Comparison of ENCODE assay signal across 9 mouse cellular contexts in genomic region chr5:110639459-110639858, GRCm38 (mm10). TPM values are rescaled to one million over a fixed set of nuclear protein-coding genes. Genes with fewer than 3 reads are reported as not detected.
A peak's percentile ranks its signal among the peaks of the same experiment; 100 is the strongest.
DNase-seq lines count a peak whose midpoint lies in the region; ATAC-seq and TF ChIP-seq lines count a peak whose summit lies in the region.
"Had no signal": no experiment of that assay in that cellular context is flagged by ENCODE, and none has a peak within 500 bp of the region (broad histone marks: within the 10 kb centered on the region; RNA-seq: fewer than 3 reads in every experiment).

No protein-coding gene starts in this region.

- 25% methylated on average over 12 of the region's 12 CpGs for WGBS in embryonic facial prominence, embryonic 10.5 days
- 19% methylated on average over 12 of the region's 12 CpGs for WGBS in heart, embryonic 13.5 days
- WGBS in liver, embryonic 12.5 days (ENCODE audit: insufficient replicate concordance) = 20% methylated on average over 12 of the region's 12 CpGs
- 26% methylated on average over 12 of the region's 12 CpGs for WGBS in neural tube, embryonic 11.5 days
- WGBS in stomach, embryonic 16.5 days = 24% methylated on average over 12 of the region's 12 CpGs

- ATAC-seq in heart, embryonic 13.5 days (ENCODE audit: extremely low read depth, insufficient number of reproducible peaks, low FRiP score, low TSS enrichment) = no peak
- no peak for ATAC-seq in liver, embryonic 12.5 days
- no peak for ATAC-seq in neural tube, embryonic 11.5 days (ENCODE audit: insufficient read depth, low FRiP score, low TSS enrichment)
- no peak for ATAC-seq in stomach, embryonic 16.5 days (ENCODE audit: insufficient read depth, low FRiP score)

- peak; percentile 63 for DNase-seq in adrenal gland, adult 2 months
- peak; percentile 71 for DNase-seq in embryonic facial prominence, embryonic 10.5 days (ENCODE audit: low spot score)
- peak; percentile 70 to 80 for DNase-seq in kidney, postnatal 25 days
- DNase-seq in neural tube, embryonic 11.5 days (ENCODE audit: low spot score) = peak; percentile 69

- no peaks in the 10 kb centered on the region for H3K36me3 ChIP-seq in C2C12 (ENCODE audit: control insufficient read depth, insufficient read depth)
- 0 out of 2 replicates have a peak, but pooled peaks cover 2% of the 10 kb centered on the region for H3K36me3 ChIP-seq in embryonic facial prominence, embryonic 10.5 days (replicated peaks)
- no peaks in the 10 kb centered on the region for H3K36me3 ChIP-seq in heart, embryonic 13.5 days
- H3K36me3 ChIP-seq in liver, embryonic 12.5 days = peaks cover 2% of the 10 kb centered on the region; the same call in 1 of the 2 replicates
- no peaks in the 10 kb centered on the region for H3K36me3 ChIP-seq in neural tube, embryonic 11.5 days (ENCODE audit: control insufficient read depth, insufficient read depth, low read length)
- no peaks in the 10 kb centered on the region for H3K36me3 ChIP-seq in stomach, embryonic 16.5 days (ENCODE audit: control insufficient read depth, insufficient read depth, low read length)

- H3K27ac ChIP-seq in embryonic facial prominence, embryonic 10.5 days (replicated peaks) = peak overlapping the region; percentile 67; the same call in 1 of the 2 replicates
- no peak overlapping the region for H3K27ac ChIP-seq in heart, embryonic 13.5 days (replicated peaks)
- H3K27ac ChIP-seq in liver, embryonic 12.5 days = no peak overlapping the region
- no peak overlapping the region for H3K27ac ChIP-seq in neural tube, embryonic 11.5 days (ENCODE audit: low read depth, low read length)
- H3K27ac ChIP-seq in stomach, embryonic 16.5 days (ENCODE audit: low read length) = no peak overlapping the region
- H3K27ac ChIP-seq: macrophage had no signal

- H3K27me3 ChIP-seq in C2C12 (ENCODE audit: control insufficient read depth, insufficient read depth, insufficient read length) = no peaks in the 10 kb centered on the region
- H3K27me3 ChIP-seq in embryonic facial prominence, embryonic 10.5 days (replicated peaks; ENCODE audit: low read depth, poor library complexity, severe bottlenecking) = no peaks in the 10 kb centered on the region; the same call in 1 of the 2 replicates
- H3K27me3 ChIP-seq in heart, embryonic 13.5 days (replicated peaks) = peaks cover 17% of the 10 kb centered on the region
- H3K27me3 ChIP-seq in liver, embryonic 12.5 days (replicated peaks) = 0 out of 2 replicates have a peak, but pooled peaks cover 11% of the 10 kb centered on the region
- no peaks in the 10 kb centered on the region for H3K27me3 ChIP-seq in neural tube, embryonic 11.5 days (ENCODE audit: control insufficient read depth, insufficient read depth, low read length)
- H3K27me3 ChIP-seq in stomach, embryonic 16.5 days (ENCODE audit: control insufficient read depth, insufficient read depth, low read length) = no peaks in the 10 kb centered on the region

- no peaks in the 10 kb centered on the region for H3K9me3 ChIP-seq in embryonic facial prominence, embryonic 10.5 days
- 0 out of 2 replicates have a peak, but pooled peaks cover 2% of the 10 kb centered on the region for H3K9me3 ChIP-seq in heart, embryonic 13.5 days
- H3K9me3 ChIP-seq in liver, embryonic 12.5 days (replicated peaks) = peaks cover 9% of the 10 kb centered on the region
- H3K9me3 ChIP-seq in neural tube, embryonic 11.5 days (ENCODE audit: control insufficient read depth, low read length) = no peaks in the 10 kb centered on the region
- H3K9me3 ChIP-seq in stomach, embryonic 16.5 days (replicated peaks; ENCODE audit: control insufficient read depth, low read length) = no peaks in the 10 kb centered on the region

- H3K4me1 ChIP-seq in embryonic facial prominence, embryonic 10.5 days = peaks cover 5% of the 10 kb centered on the region; the same call in 1 of the 2 replicates
- H3K4me1 ChIP-seq in heart, embryonic 13.5 days = peaks cover 2% of the 10 kb centered on the region; the same call in 1 of the 2 replicates
- peaks cover 5% of the 10 kb centered on the region; the same call in 1 of the 2 replicates for H3K4me1 ChIP-seq in liver, embryonic 12.5 days
- no peaks in the 10 kb centered on the region for H3K4me1 ChIP-seq in neural tube, embryonic 11.5 days (ENCODE audit: control insufficient read depth, insufficient read depth, low read length)
- H3K4me1 ChIP-seq in stomach, embryonic 16.5 days (ENCODE audit: control insufficient read depth, insufficient read depth, low read length) = no peaks in the 10 kb centered on the region

- no peak overlapping the region for H3K4me3 ChIP-seq in C2C12 (ENCODE audit: insufficient read depth, poor library complexity, severe bottlenecking)
- peak overlapping the region; percentile 38 for H3K4me3 ChIP-seq in embryonic facial prominence, embryonic 10.5 days
- peak overlapping the region; percentile 37 for H3K4me3 ChIP-seq in heart, embryonic 13.5 days
- H3K4me3 ChIP-seq in liver, embryonic 12.5 days = no peak overlapping the region
- H3K4me3 ChIP-seq in neural tube, embryonic 11.5 days (ENCODE audit: low read depth, low read length) = no peak overlapping the region
- H3K4me3 ChIP-seq in stomach, embryonic 16.5 days (replicated peaks; ENCODE audit: low read length) = no peak overlapping the region

- no peaks in the 10 kb centered on the region for H3K79me2 ChIP-seq in C2C12 (ENCODE audit: control insufficient read depth, insufficient read depth)

- peak overlapping the region; percentile 68 for H3K9ac ChIP-seq in heart, embryonic 13.5 days
- H3K9ac ChIP-seq in liver, embryonic 12.5 days = no peak overlapping the region
- H3K9ac ChIP-seq in neural tube, embryonic 11.5 days (ENCODE audit: low read length) = no peak overlapping the region
- peak overlapping the region; percentile 59; the same call in 1 of the 2 replicates for H3K9ac ChIP-seq in stomach, embryonic 16.5 days (ENCODE audit: low read length)

- H3ac ChIP-seq in C2C12 (ENCODE audit: control insufficient read depth, insufficient read length, low read depth) = peak overlapping the region; percentile 52

- H3K4me2 ChIP-seq in heart, embryonic 13.5 days = peak overlapping the region; percentile 60
- H3K4me2 ChIP-seq in liver, embryonic 12.5 days = peak overlapping the region; percentile 52
- no peak overlapping the region for H3K4me2 ChIP-seq in neural tube, embryonic 11.5 days (ENCODE audit: low read depth)
- peak overlapping the region; percentile 47 for H3K4me2 ChIP-seq in stomach, embryonic 16.5 days (ENCODE audit: low read depth, low read length)

- TF ChIP-seq CTCF in C2C12 (IDR thresholded peaks at IDR 0.05; ENCODE audit: control insufficient read depth, insufficient read depth, insufficient read length) = no peak

- no peaks in the 10 kb centered on the region for H3K79me3 ChIP-seq in C2C12 (ENCODE audit: low read depth)

TF ChIP-seq in C2C12, 6 proteins besides CTCF, POLR2A, EP300 and RAD21:
- TF ChIP-seq USF1 (IDR thresholded peaks at IDR 0.05; ENCODE audit: low read depth) = no peak
TF ChIP-seq in C2C12: peak in this region for 0.

RNA-seq across cellular contexts. Expression of gene Noc4l, which starts 13.8 kb away (rescaled TPM):
- polyA plus RNA-seq in C2C12 (2012; fragmentation: generic; extraction: Trizol) = 51.7 TPM
- total RNA-seq in adrenal gland, adult 2 months (2021) = 10 to 100 TPM; 19.3 to 19.7 TPM
- polyA plus RNA-seq in adrenal gland, adult 2 months (2012; rRNA removed) = 54.4 and 68.1 TPM in 2 replicates
- polyA plus RNA-seq in embryonic facial prominence, embryonic 10.5 days (2016; fragmentation: Nextera tagmentation; extraction: Ambion mirVana) = 89.2 and 95.0 TPM in 2 replicates
- 32.3 and 33.7 TPM in 2 replicates for polyA plus RNA-seq in heart, embryonic 13.5 days (2015; fragmentation: Nextera tagmentation; extraction: Ambion mirVana)
- polyA plus RNA-seq in liver, embryonic 12.5 days (2016; fragmentation: Nextera tagmentation; extraction: Ambion mirVana) = 88.5 and 92.4 TPM in 2 replicates
- polyA plus RNA-seq in neural tube, embryonic 11.5 days (2014; fragmentation: Nextera tagmentation; extraction: Ambion mirVana) = 59.4 and 61.6 TPM in 2 replicates
- polyA plus RNA-seq in stomach, embryonic 16.5 days (2015; fragmentation: Nextera tagmentation; extraction: Ambion mirVana) = 47.2 and 48.5 TPM in 2 replicates

RNA-seq across cellular contexts. Expression of gene Ddx51, which starts 13.8 kb away (rescaled TPM):
- 14.8 TPM for polyA plus RNA-seq in C2C12 (2012; fragmentation: generic; extraction: Trizol)
- 10 to 100 TPM; 12.4 to 18.8 TPM for total RNA-seq in adrenal gland, adult 2 months (2021)
- polyA plus RNA-seq in adrenal gland, adult 2 months (2012; rRNA removed) = 20.0 and 24.6 TPM in 2 replicates
- 33.4 and 34.1 TPM in 2 replicates for polyA plus RNA-seq in embryonic facial prominence, embryonic 10.5 days (2016; fragmentation: Nextera tagmentation; extraction: Ambion mirVana)
- polyA plus RNA-seq in heart, embryonic 13.5 days (2015; fragmentation: Nextera tagmentation; extraction: Ambion mirVana) = 11.3 and 13.9 TPM in 2 replicates
- polyA plus RNA-seq in liver, embryonic 12.5 days (2016; fragmentation: Nextera tagmentation; extraction: Ambion mirVana) = 30.2 and 36.3 TPM in 2 replicates
- 38.0 and 39.8 TPM in 2 replicates for polyA plus RNA-seq in neural tube, embryonic 11.5 days (2014; fragmentation: Nextera tagmentation; extraction: Ambion mirVana)
- polyA plus RNA-seq in stomach, embryonic 16.5 days (2015; fragmentation: Nextera tagmentation; extraction: Ambion mirVana) = 15.1 and 16.1 TPM in 2 replicates

Comparison
In these comparisons a context has a peak if more than half of its experiments do, and no peak if none do; other contexts are left out.
1. H3K4me3 ChIP-seq: peak in embryonic facial prominence, embryonic 10.5 days (single experiment) and heart, embryonic 13.5 days (single experiment); none in C2C12 (single experiment), liver, embryonic 12.5 days (single experiment), neural tube, embryonic 11.5 days (single experiment) and stomach, embryonic 16.5 days (single experiment).
2. H3K9ac ChIP-seq: peak in heart, embryonic 13.5 days (single experiment) and stomach, embryonic 16.5 days (single experiment); none in liver, embryonic 12.5 days (single experiment) and neural tube, embryonic 11.5 days (single experiment).
3. Peak in every context shown above with its lines, with median percentiles within 50 percentile points of each other: DNase-seq.